Mouse (Mus musculus) hindbrain, embryonic 14.5 days (tissue): ENCODE measurements around the gene Radil. TPM values are rescaled to one million over a fixed set of nuclear protein-coding genes. Genes with fewer than 3 reads are reported as not detected.

Source experiments
- ATAC-seq: fragments of 200-750 bp; cut with Nextera tagmentation; 2 replicates; pipeline ENCODE4 v1.8.0; 2017; ENCODE audit warnings: moderate number of reproducible peaks, mild to moderate bottlenecking, moderate TSS enrichment, moderate library complexity; ENCODE audit not compliant: low FRiP score
- DNase-seq: peaks from one replicate; pipeline ENCODE4 v3.0.0-alpha.2; 2015; ENCODE audit warnings: low spot score
- H3K27ac ChIP-seq: fragments of 300-500 bp; sonication (generic); 2 replicates; pipeline ENCODE4 v1.5.1; 2014; ENCODE audit warnings: mild to moderate bottlenecking, moderate library complexity
- H3K27me3 ChIP-seq: fragments of 300-500 bp; sonication (generic); 2 replicates; pipeline ENCODE4 v1.6.1; 2014; ENCODE audit warnings: mild to moderate bottlenecking, low read length, mixed read lengths; ENCODE audit not compliant: control insufficient read depth, insufficient read depth
- H3K36me3 ChIP-seq: fragments of 300-500 bp; sonication (generic); replicated peaks from 2 replicates; pipeline ENCODE4 v1.6.1; 2014; ENCODE audit not compliant: control insufficient read depth, insufficient read depth
- H3K4me1 ChIP-seq: fragments of 300-500 bp; sonication (generic); replicated peaks from 2 replicates; pipeline ENCODE4 v1.6.1; 2014; ENCODE audit warnings: antibody characterized with exemption, low read length, mixed read lengths; ENCODE audit not compliant: control insufficient read depth, insufficient read depth
- H3K4me2 ChIP-seq: fragments of 300-500 bp; sonication (generic); replicated peaks from 2 replicates; pipeline ENCODE4 v1.6.1; 2014; ENCODE audit warnings: mild to moderate bottlenecking, moderate library complexity
- H3K4me3 ChIP-seq: fragments of 300-500 bp; sonication (generic); replicated peaks from 2 replicates; pipeline ENCODE4 v1.5.1; 2014; ENCODE audit warnings: mild to moderate bottlenecking, low read length
- H3K9ac ChIP-seq: fragments of 300-500 bp; sonication (generic); 2 replicates; pipeline ENCODE4 v1.6.1; 2014
- H3K9me3 ChIP-seq: fragments of 300-500 bp; sonication (generic); 2 replicates; pipeline ENCODE4 v1.6.1; 2016; ENCODE audit warnings: low read length; ENCODE audit not compliant: control insufficient read depth
- WGBS: fragments of 180-500 bp; shearing (Covaris S2); extraction: QIAGEN DNeasy Blood & Tissue Kit; methylation state at CpG from one replicate; pipeline ENCODE4 v1.1.7; 2014; 5-methylcytosine and 5-hydroxymethylcytosine counted together
- polyA plus RNA-seq: library from polyadenylated mRNA; unstranded; fragments of >200 nt; fragmentation: Nextera tagmentation; extraction: Ambion mirVana; gene quantifications from 2 replicates; pipeline ENCODE4 v1.2.1, GENCODE M21; 2014

The Radil gene
- polyA plus RNA-seq, 1 experiment from 2014 or later: 17.4 TPM

- no peak overlapping the region for H3K27ac ChIP-seq
- 56% methylated on average over 14 of the region's 14 CpGs for WGBS
- DNase-seq (no peak), ATAC-seq (no peak)
- no peak overlapping the region for H3K9ac ChIP-seq
- H3K4me1 ChIP-seq: no peaks in the 10 kb centered on the region
- no peak overlapping the region for H3K4me2 ChIP-seq
- H3K27me3 ChIP-seq: no peaks in the 10 kb centered on the region
- H3K9me3 ChIP-seq: no peaks in the 10 kb centered on the region
- H3K36me3 ChIP-seq: peaks cover 7% of the 10 kb centered on the region; the same call in 1 of the 2 replicates
- no peak overlapping the region for H3K4me3 ChIP-seq
These were observed 55.4 kb downstream of the Radil start for GRCm38 (mm10) chr5:142495321-142496096.

GRCm38 (mm10) chr5:142493307-142493706, 57.6 kb downstream of the Radil start:
- no peak for ATAC-seq
- H3K4me3 ChIP-seq: no peak overlapping the region

GRCm38 (mm10) chr5:142489955-142490707, 60.8 kb downstream of the Radil start:
- 82% methylated on average over 9 of the region's 9 CpGs for WGBS
- ATAC-seq (no peak), DNase-seq (no peak)
- Histone ChIP-seq H3K4me1 (no peaks in the 10 kb centered on the region), H3K4me2 (no peak overlapping the region), H3K9ac (no peak overlapping the region), H3K27ac (no peak overlapping the region), H3K9me3 (no peaks in the 10 kb centered on the region), H3K36me3 (peaks cover 11% of the 10 kb centered on the region; the same call in 1 of the 2 replicates), H3K27me3 (no peaks in the 10 kb centered on the region), H3K4me3 (no peak overlapping the region)

More at GRCm38 (mm10) chr5:142493307-142493706, 57.6 kb downstream of the Radil start:
- no peak for DNase-seq
- H3K27ac ChIP-seq: no peak overlapping the region
- no peak overlapping the region for H3K9ac ChIP-seq
- H3K4me2 ChIP-seq: no peak overlapping the region
- no peaks in the 10 kb centered on the region for H3K9me3 ChIP-seq
- peaks cover 4% of the 10 kb centered on the region; the same call in 1 of the 2 replicates for H3K36me3 ChIP-seq
- 87% methylated on average over 3 of the region's 3 CpGs for WGBS
- no peaks in the 10 kb centered on the region for H3K4me1 ChIP-seq
- no peaks in the 10 kb centered on the region for H3K27me3 ChIP-seq

GRCm38 (mm10) chr5:142486654-142487053, 64.2 kb downstream of the Radil start:
- Histone ChIP-seq H3K9ac (no peak overlapping the region), H3K4me3 (no peak overlapping the region), H3K4me2 (no peak overlapping the region), H3K27me3 (no peaks in the 10 kb centered on the region), H3K27ac (no peak overlapping the region), H3K4me1 (no peaks in the 10 kb centered on the region), H3K36me3 (peaks cover 18% of the 10 kb centered on the region; the same call in 1 of the 2 replicates), H3K9me3 (no peaks in the 10 kb centered on the region)
- ATAC-seq (no peak), DNase-seq (no peak)
- WGBS: 67% methylated on average over 9 of the region's 9 CpGs

- no peak overlapping the region for H3K27ac ChIP-seq
- no peaks in the 10 kb centered on the region for H3K9me3 ChIP-seq
- 93% methylated on average over 5 of the region's 5 CpGs for WGBS
- H3K4me1 ChIP-seq: no peaks in the 10 kb centered on the region
- peaks cover 18% of the 10 kb centered on the region; the same call in 1 of the 2 replicates for H3K36me3 ChIP-seq
- no peak for ATAC-seq
- H3K27me3 ChIP-seq: no peaks in the 10 kb centered on the region
- no peak overlapping the region for H3K9ac ChIP-seq
- DNase-seq: no peak
- H3K4me2 ChIP-seq: no peak overlapping the region
- no peak overlapping the region for H3K4me3 ChIP-seq
These were observed 67.3 kb downstream of the Radil start for GRCm38 (mm10) chr5:142483581-142483980.

GRCm38 (mm10) chr5:142482512-142482911, 68.4 kb downstream of the Radil start:
- H3K9ac ChIP-seq: no peak overlapping the region
- DNase-seq (no peak), ATAC-seq (no peak)
- H3K4me3 ChIP-seq: no peak overlapping the region
- peaks cover 14% of the 10 kb centered on the region; the same call in 1 of the 2 replicates for H3K36me3 ChIP-seq
- no peak overlapping the region for H3K4me2 ChIP-seq
- H3K9me3 ChIP-seq: no peaks in the 10 kb centered on the region
- H3K4me1 ChIP-seq: no peaks in the 10 kb centered on the region
- H3K27me3 ChIP-seq: no peaks in the 10 kb centered on the region
- 67% methylated on average over 2 of the region's 2 CpGs for WGBS
- no peak overlapping the region for H3K27ac ChIP-seq

- H3K9ac ChIP-seq: no peak overlapping the region
- peak; percentile 46; the same call in 1 of the 2 replicates for ATAC-seq
- peak; percentile 90 for DNase-seq
- no peaks in the 10 kb centered on the region for H3K4me1 ChIP-seq
- 32% methylated on average over 17 of the region's 17 CpGs for WGBS
- no peak overlapping the region for H3K4me3 ChIP-seq
- H3K27me3 ChIP-seq: no peaks in the 10 kb centered on the region
- no peaks in the 10 kb centered on the region for H3K9me3 ChIP-seq
- 0 out of 2 replicates have a peak overlapping the region, but pooled peaks have one; percentile 21 for H3K4me2 ChIP-seq
- no peak overlapping the region for H3K27ac ChIP-seq
- peaks cover 12% of the 10 kb centered on the region; the same call in 1 of the 2 replicates for H3K36me3 ChIP-seq
These were observed 72.0 kb downstream of the Radil start for GRCm38 (mm10) chr5:142478829-142479435.

- H3K27ac ChIP-seq: no peak overlapping the region
- H3K9ac ChIP-seq: no peak overlapping the region
- H3K4me1 ChIP-seq: no peaks in the 10 kb centered on the region
- 83% methylated on average over 5 of the region's 5 CpGs for WGBS
- no peaks in the 10 kb centered on the region for H3K27me3 ChIP-seq
- ATAC-seq (no peak), DNase-seq (no peak)
- H3K9me3 ChIP-seq: no peaks in the 10 kb centered on the region
- H3K4me2 ChIP-seq: no peak overlapping the region
- peaks cover 14% of the 10 kb centered on the region; the same call in 1 of the 2 replicates for H3K36me3 ChIP-seq
- H3K4me3 ChIP-seq: no peak overlapping the region
These were observed 72.9 kb downstream of the Radil start for GRCm38 (mm10) chr5:142477866-142478615.
